Mouse (Mus musculus) liver, adult 2 months (tissue): ENCODE data around the gene Mtrex.

ENCODE experiments used
- CTCF ChIP-seq: fragments of 200-500 bp; IDR thresholded peaks from 2 replicates; pipeline ENCODE4 v1.5.1; 2011; ENCODE audit warnings: low read depth, low read length, control low read depth
- POLR2A ChIP-seq: fragments of 200-500 bp; IDR thresholded peaks from 2 replicates; pipeline ENCODE4 v1.6.1; 2011; ENCODE audit warnings: low read length, control low read depth; ENCODE audit not compliant: insufficient read depth; ENCODE audit errors: extremely low read depth

GRCm38 (mm10) chr13:112866782-112867181 is 60.4 kb downstream of the Mtrex start:
- TF ChIP-seq CTCF (no peak), POLR2A (no peak)
